Mouse (Mus musculus): ENCODE data around the gene Top3a.

DNA sequence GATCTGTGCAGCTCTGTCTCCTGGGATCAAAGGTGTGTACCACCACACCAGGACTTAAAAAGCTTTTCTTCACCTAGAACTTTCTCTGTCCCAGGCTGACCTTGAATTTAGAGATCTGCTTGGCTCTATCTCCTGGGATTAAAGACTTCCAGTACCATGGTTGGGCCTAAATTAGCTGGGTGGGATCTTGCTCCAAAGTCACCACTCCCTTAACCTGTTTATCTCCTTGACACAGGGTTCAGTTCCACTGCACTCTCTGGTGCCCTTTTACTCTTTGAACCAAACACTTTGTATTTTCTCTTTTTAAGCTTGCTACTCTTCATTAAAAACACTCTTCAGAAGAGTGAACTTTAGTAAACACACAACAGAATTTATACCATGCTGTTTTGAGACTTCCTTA is 39.7 kb downstream of the Top3a start:
- TF ChIP-seq CTCF (IDR thresholded peaks at IDR 0.05; ENCODE audit: insufficient read depth, low read depth, low read length) (no peak), POLR2A (IDR thresholded peaks at IDR 0.05; ENCODE audit: insufficient read depth, low read depth, low read length) (no peak)
